Mouse (Mus musculus) megakaryocyte, embryonic 14.5 days (primary cell): ENCODE measurements at regions not wholly inside any gene's neighbourhood (a gene's known extent, or its start where the extent isn't known, plus 50 kb on each side); places are given as distances from the start of the nearest gene placed in this dataset.

Experiments used
- H3K27me3 ChIP-seq: replicated peaks from 2 replicates; pipeline ENCODE3; 2012; ENCODE audit warnings: inconsistent platforms
- H3K36me3 ChIP-seq: replicated peaks from 2 replicates; pipeline ENCODE3; 2012; ENCODE audit warnings: low read length, inconsistent platforms, mixed read lengths
- H3K4me1 ChIP-seq: 2 replicates; pipeline ENCODE4 v1.6.1; 2012; ENCODE audit warnings: inconsistent platforms
- H3K4me3 ChIP-seq: replicated peaks from 2 replicates; pipeline ENCODE3; 2012; ENCODE audit warnings: moderate library complexity, mild to moderate bottlenecking, inconsistent platforms
- H3K9me3 ChIP-seq: 2 replicates; pipeline ENCODE4 v1.6.1; 2012; ENCODE audit warnings: inconsistent platforms
- FLI1 ChIP-seq: IDR thresholded peaks from 2 replicates; pipeline ENCODE4 v1.6.1; 2012; ENCODE audit warnings: low read length, inconsistent platforms, mixed read lengths
- GATA1 ChIP-seq: IDR thresholded peaks from 3 replicates; pipeline ENCODE4 v1.6.1; 2012; ENCODE audit warnings: mixed read lengths, low read length, inconsistent platforms, borderline replicate concordance

DNA sequence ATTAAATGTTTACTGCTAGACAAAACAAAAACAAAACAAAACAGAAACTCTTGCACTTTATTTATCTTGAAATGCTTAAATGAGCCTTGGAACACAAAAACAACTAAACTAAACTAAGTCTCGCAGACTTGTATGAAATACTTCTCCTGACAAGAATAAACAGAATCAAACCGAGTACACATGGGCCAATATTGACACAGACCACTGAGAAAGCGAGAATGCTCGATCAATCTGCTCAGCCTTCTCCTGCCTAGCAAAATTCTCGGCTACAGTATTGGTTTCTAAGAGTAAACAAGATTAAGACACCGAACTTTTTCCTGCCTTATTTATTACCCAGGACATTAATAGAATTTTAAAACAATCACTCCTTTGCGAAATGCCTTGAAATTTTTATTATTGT is 194.1 kb downstream of the Nr2f2 start:
- H3K9me3 ChIP-seq = 0 out of 2 replicates have a peak, but pooled peaks cover 3% of the 10 kb centered on the region
- TF ChIP-seq FLI1 = no peak
- TF ChIP-seq GATA1 = no peak
- H3K4me1 ChIP-seq = no peaks in the 10 kb centered on the region
- no peaks in the 10 kb centered on the region for H3K27me3 ChIP-seq
- no peak overlapping the region for H3K4me3 ChIP-seq
- H3K36me3 ChIP-seq = no peaks in the 10 kb centered on the region

DNA sequence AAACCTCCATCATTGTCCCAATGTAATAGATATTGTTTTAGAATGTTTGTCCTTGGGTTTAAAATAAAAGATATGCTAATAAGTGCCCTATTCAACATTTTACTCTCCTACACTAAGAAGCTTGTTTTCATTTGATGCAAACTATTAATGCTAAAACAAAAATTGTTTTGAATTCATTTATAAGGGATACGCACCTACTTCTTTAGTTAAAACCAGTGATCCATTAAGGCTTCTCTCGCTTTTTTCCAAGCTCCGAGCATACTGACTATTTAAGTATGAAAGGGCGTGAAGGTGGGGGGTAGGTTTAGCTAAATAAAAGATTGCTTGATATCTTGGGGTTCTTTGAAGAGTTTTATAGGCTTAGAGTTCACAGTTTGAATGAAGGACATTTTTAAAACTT is 195.1 kb downstream of the Nr2f2 start:
- H3K4me1 ChIP-seq = no peaks in the 10 kb centered on the region
- no peak overlapping the region for H3K4me3 ChIP-seq
- no peaks in the 10 kb centered on the region for H3K9me3 ChIP-seq
- TF ChIP-seq FLI1 = no peak
- TF ChIP-seq GATA1 = no peak
- H3K27me3 ChIP-seq = no peaks in the 10 kb centered on the region
- no peaks in the 10 kb centered on the region for H3K36me3 ChIP-seq

DNA sequence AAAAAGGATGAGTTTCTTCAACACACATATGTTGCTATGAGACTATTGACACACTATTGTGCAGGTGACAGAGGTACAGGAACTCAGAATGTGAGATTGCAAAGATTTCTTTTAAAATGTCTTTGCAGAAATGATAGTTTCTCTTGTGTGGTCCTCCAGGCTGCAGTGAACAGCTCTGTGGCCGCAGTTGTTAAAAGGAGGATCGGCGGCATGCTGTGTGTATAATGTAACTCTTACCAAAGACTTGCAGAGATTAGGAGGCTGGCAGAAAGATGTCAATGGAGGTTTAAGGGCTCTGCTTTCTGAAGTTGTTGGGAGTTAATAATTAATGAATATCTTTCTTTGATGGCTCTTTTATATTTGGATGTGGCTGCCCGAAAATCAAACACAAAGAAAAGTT is 198.5 kb downstream of the Nr2f2 start:
- Histone ChIP-seq H3K27me3 (no peaks in the 10 kb centered on the region), H3K4me1 (no peaks in the 10 kb centered on the region), H3K36me3 (no peaks in the 10 kb centered on the region), H3K4me3 (no peak overlapping the region), H3K9me3 (0 out of 2 replicates have a peak, but pooled peaks cover 3% of the 10 kb centered on the region)
- TF ChIP-seq FLI1 (no peak), GATA1 (no peak)

DNA sequence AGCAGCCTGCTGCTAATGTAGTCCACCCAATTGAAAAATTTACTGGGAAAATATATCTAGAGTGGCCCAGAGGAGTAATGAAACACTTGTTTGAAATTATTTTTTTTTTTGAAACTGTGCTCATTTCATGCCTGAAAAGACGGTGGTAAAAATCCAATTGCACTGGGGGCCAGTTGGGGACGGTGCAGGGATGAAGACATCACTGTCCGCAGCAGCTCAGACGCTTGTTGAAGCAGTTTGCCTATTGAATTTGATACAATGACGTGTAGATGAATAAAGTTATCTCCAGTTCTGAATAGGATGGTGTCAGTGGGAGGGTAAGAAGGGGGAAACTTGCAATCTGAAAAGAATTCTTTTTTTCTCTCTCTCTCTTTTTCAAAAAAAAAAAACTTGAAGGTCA is 200.5 kb downstream of the Nr2f2 start:
- TF ChIP-seq FLI1 (no peak), GATA1 (no peak)

DNA sequence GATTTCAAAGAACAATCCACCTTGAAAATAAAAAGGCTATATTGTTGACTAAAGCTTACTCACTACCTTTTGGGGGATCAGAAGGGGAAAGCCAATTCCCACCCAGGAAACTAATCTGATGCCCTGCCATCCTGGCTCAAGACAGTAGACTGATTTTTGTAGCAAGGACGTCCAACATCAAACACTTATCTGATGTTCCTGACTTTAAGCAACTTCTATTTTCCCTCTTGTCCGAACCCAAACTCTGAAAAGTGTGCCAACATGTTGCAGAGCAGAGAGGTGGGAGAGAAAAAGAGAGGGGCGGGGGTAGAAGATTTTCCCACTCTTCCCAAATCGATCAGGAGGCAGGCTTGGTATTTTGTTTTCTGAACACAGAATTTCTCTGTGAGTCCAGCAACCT is 201.0 kb downstream of the Nr2f2 start:
- TF ChIP-seq FLI1 = no peak
- no peak for TF ChIP-seq GATA1

More for the DNA sequence above, 200.5 kb downstream of the Nr2f2 start:
- H3K36me3 ChIP-seq = no peaks in the 10 kb centered on the region
- H3K27me3 ChIP-seq = no peaks in the 10 kb centered on the region
- H3K9me3 ChIP-seq = 0 out of 2 replicates have a peak, but pooled peaks cover 8% of the 10 kb centered on the region
- no peak overlapping the region for H3K4me3 ChIP-seq
- H3K4me1 ChIP-seq = no peaks in the 10 kb centered on the region

DNA sequence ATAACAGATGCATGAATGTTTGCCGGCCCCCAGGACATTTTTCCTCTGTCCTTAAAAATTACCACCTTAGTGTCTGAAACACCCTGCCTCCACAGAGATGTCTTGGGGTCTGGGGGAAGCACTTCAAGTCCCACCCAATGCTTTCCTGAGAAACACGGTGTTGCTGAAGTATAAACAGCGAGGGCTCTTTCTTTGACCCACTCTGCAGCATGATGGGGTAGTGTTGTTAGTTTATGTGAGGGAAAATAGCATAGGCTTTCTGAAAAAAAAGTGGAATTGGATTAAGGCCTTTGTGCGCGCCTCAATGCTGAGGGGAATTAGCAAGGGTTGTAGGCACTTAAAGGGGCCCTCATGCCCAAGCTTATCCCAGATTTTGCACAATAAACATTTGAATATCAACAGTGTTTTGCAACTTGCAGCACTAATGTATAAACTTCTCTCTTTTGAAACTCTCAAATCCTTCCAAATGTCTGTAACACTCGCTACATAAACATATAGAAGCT is 201.8 kb downstream of the Nr2f2 start:
- Histone ChIP-seq H3K4me3 (no peak overlapping the region), H3K27me3 (no peaks in the 10 kb centered on the region), H3K36me3 (no peaks in the 10 kb centered on the region), H3K9me3 (0 out of 2 replicates have a peak, but pooled peaks cover 8% of the 10 kb centered on the region), H3K4me1 (no peaks in the 10 kb centered on the region)
- TF ChIP-seq FLI1 (no peak), GATA1 (no peak)

More for the DNA sequence above, 201.0 kb downstream of the Nr2f2 start:
- H3K4me3 ChIP-seq = no peak overlapping the region
- H3K36me3 ChIP-seq = no peaks in the 10 kb centered on the region
- no peaks in the 10 kb centered on the region for H3K4me1 ChIP-seq
- 0 out of 2 replicates have a peak, but pooled peaks cover 8% of the 10 kb centered on the region for H3K9me3 ChIP-seq
- no peaks in the 10 kb centered on the region for H3K27me3 ChIP-seq

DNA sequence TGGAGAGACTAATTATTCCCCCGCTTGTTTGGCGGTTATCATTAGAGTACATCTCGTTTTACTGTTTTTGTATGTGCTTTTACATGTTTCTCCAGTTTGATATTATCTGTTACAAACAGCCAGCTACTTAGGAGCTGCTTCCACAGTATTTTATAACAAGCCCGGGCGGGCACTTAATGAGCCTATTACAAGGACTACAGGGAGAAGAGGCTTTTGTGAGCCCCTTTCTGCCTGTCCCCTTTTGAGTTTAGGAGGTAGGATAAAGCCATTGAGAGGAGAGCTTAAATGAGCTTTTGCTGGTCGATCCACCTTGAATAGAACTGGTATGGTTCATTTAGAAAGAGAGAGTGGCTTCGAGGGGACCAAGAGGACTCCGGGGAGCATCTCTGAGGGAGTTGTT is 208.0 kb downstream of the Nr2f2 start:
- Histone ChIP-seq H3K36me3 (no peaks in the 10 kb centered on the region), H3K9me3 (peaks cover 8% of the 10 kb centered on the region; the same call in 1 of the 2 replicates), H3K4me3 (no peak overlapping the region), H3K4me1 (no peaks in the 10 kb centered on the region), H3K27me3 (no peaks in the 10 kb centered on the region)
- TF ChIP-seq FLI1 (no peak), GATA1 (no peak)

DNA sequence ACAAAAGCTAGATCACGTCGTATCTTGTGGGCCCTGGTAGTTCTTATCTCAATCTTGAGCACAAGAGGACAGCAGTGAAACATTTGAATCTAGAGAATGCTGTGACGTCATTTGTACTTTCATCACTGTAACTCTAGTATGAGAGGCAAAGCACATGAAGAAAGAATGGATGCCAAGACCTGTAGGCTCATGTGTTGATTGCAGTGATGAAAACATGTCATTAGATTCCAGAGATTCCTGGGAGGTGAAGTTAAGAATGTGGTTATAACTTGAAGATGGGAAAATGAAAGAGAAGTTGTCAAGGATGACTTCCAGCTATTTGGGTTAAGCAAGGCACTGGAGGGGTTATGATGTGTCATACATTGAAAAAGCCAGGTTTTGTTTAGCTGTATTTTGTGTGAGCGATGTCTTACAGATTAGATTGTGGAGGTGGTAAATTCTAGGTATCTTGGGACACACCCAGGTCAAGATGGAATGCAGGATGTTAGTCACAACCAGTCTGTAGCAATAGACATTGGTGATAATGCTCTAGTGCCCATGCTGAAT is 221.7 kb downstream of the Nr2f2 start:
- no peaks in the 10 kb centered on the region for H3K4me1 ChIP-seq
- no peak overlapping the region for H3K4me3 ChIP-seq
- H3K36me3 ChIP-seq = no peaks in the 10 kb centered on the region
- TF ChIP-seq GATA1 (no peak), FLI1 (no peak)
- H3K9me3 ChIP-seq = no peaks in the 10 kb centered on the region
- H3K27me3 ChIP-seq = no peaks in the 10 kb centered on the region

DNA sequence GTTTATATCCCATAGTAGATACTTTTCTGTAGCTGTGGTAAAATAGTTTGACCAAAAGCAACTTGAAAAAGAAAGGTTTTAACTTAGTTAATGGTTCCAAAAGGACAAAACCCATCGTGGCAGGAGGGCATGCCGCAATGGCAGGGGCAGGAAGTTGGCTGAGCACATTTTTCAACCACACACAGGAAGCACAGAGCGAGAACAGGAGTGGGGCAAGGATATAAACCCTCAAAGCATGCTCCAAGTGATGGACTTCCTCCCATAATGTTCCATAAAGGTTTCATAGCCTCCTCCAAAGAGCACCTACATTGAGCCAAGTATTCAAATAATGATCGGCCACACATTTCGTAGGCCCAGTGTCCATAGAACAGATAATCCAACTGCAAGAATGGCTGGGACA is 229.7 kb downstream of the Nr2f2 start:
- H3K4me1 ChIP-seq = no peaks in the 10 kb centered on the region
- TF ChIP-seq FLI1 = no peak
- no peaks in the 10 kb centered on the region for H3K27me3 ChIP-seq
- no peak overlapping the region for H3K4me3 ChIP-seq
- 0 out of 2 replicates have a peak, but pooled peaks cover 3% of the 10 kb centered on the region for H3K9me3 ChIP-seq
- H3K36me3 ChIP-seq = no peaks in the 10 kb centered on the region

DNA sequence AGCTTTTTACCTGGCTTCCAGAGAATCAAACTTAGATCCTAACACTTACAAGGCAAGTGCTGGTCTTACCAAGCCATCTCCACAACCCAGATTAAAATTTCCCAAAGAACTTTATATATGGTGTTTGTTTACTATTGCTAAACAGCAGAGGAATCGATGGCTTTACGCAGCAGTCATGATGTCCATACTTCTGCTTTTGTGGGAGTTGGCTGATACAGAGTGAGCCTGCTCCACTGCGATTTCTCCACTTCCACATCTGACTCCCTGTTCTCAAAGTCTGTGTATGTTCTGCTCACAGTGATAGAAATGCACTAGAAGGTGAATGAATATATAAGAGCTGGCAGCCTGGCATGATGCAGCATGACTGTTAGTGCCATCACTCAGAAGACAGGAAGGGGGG is 231.1 kb downstream of the Nr2f2 start:
- Histone ChIP-seq H3K9me3 (0 out of 2 replicates have a peak, but pooled peaks cover 3% of the 10 kb centered on the region), H3K4me1 (no peaks in the 10 kb centered on the region), H3K4me3 (no peak overlapping the region), H3K27me3 (no peaks in the 10 kb centered on the region), H3K36me3 (no peaks in the 10 kb centered on the region)
- no peak for TF ChIP-seq FLI1
- TF ChIP-seq GATA1 = no peak

DNA sequence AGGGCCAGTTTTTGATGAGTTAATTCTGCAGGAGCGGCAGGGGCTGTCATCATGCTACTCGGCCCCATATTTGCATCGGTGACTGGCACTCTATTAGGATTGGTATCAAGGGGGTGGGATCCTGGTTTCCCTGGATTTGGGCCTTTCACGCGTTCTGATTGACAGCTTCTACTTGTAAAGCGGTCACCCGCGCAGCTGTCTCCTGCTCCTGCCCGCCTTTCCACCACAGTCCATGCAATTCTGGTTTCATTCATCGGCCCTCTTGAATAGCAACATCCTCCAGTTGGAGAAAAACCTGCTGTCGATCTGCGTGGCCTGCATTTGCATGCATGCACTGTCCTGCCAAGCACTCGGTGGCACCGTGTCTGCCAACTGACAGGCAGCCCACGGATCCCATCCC is 236.6 kb downstream of the Nr2f2 start:
- Histone ChIP-seq H3K9me3 (peaks cover 13% of the 10 kb centered on the region; the same call in 1 of the 2 replicates), H3K36me3 (no peaks in the 10 kb centered on the region), H3K4me3 (no peak overlapping the region), H3K27me3 (no peaks in the 10 kb centered on the region), H3K4me1 (no peaks in the 10 kb centered on the region)
- TF ChIP-seq GATA1 (no peak), FLI1 (no peak)
